Mouse (Mus musculus) embryo, embryonic 11 days (tissue): ENCODE results near the gene Krtap5-1.
A peak's percentile ranks its signal among the peaks of the same experiment; 100 is the strongest.
"Not testable (repeated sequence)": the region's sequence is repeated elsewhere in the genome, so short reads cannot be mapped to it uniquely, and the experiment has no call there.

Experiments used
- DNase-seq: peaks from one replicate; pipeline ENCODE4 v3.0.0-alpha.2; 2015

The Krtap5-1 gene

DNA sequence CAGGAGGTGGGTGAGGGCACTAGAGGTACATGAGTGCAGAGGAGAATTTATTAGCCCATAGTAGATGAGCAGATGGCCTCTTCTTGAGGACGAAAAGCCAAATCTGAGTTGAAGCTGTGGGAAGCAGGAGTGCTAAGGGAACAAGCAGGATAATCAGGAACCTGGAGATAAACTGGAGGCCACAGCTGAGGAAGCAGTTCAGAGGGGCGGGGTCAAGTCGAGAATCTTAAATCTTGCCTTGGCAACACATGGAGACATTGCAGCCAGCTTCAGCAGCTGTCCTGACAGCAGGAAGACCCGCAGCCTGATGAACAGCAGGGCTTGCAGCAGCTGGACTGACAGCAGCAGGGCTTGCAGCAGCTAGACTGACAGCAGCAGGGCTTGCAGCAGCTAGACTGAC, 810 bp downstream of the Krtap5-1 start:
- DNase-seq, result not testable (repeated sequence)

- no peak for DNase-seq
Observed at GRCm38 (mm10) chr7:142295418-142295817, 1.5 kb downstream of the Krtap5-1 start.

- DNase-seq, result peak; percentile 49
Observed at GRCm38 (mm10) chr7:142293851-142294250, 3.1 kb downstream of the Krtap5-1 start.

GRCm38 (mm10) chr7:142285910-142286612, 10.9 kb downstream of the Krtap5-1 start:
- peak; percentile 22 for DNase-seq

- peak; percentile 77 for DNase-seq
Observed at GRCm38 (mm10) chr7:142285130-142285835, 11.6 kb downstream of the Krtap5-1 start.

- peak; percentile 97 for DNase-seq
Observed at GRCm38 (mm10) chr7:142284615-142285080, 12.3 kb downstream of the Krtap5-1 start.

DNA sequence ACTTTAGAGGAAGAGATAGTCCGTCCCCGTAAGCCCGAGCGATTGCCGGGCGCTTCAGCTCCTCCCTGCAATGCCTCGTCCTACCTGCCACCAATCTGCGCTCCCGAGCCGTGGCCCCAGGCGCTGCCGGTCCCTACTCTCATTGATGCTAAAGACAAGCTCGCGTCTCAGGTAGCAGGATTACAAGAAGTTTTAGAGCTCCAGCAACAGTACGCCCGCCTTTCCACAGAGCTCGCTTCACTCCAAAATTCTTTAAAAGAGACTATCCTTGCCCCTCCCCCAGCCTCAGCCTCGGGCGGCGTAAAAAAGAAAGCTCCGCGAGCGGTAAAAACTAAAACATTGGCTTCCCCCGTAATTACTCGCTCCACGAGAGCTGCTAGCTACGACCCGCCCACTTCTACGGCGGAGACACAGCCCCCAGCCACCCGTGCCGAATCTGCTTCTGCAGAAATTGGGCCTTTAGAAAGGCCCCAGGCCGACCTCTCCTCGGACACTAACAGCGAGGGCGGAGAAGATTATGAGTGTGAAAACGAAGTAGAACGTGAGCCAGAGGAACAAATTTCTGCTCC, 12.8 kb downstream of the Krtap5-1 start:
- peak; percentile 85 for DNase-seq

GRCm38 (mm10) chr7:142282847-142283246, 14.1 kb downstream of the Krtap5-1 start:
- not testable (repeated sequence) for DNase-seq

DNA sequence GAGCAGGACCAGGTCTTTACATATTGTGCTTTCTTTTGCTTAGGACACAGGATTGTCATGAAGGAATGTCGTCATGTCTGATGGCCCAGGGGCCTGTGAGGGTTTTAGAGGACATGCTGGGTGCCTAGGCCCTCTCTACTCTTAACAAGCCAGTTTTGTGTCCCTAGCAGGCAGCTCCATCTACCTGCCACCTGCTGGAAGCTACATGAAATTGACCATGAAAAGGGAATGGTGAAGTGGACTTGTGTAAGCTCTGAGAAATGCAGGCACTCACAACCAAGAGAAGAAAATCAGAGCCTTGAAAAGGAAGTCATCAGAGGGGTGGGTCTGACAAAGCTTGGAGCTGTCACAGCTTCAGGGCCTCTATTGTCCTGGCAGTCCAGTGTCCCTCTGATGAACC, 17.6 kb downstream of the Krtap5-1 start:
- DNase-seq, result not testable (repeated sequence)

- DNase-seq, result peak; percentile 73
Observed at GRCm38 (mm10) chr7:142278183-142278582, 18.7 kb downstream of the Krtap5-1 start.

- DNase-seq, result not testable (repeated sequence)
Observed at GRCm38 (mm10) chr7:142274263-142274662, 22.7 kb downstream of the Krtap5-1 start, which contains the start of gene Gm4559. Gene Gm4559, minus strand, starts transcription at chr7:142274363.

- DNase-seq, result not testable (repeated sequence)
Observed at GRCm38 (mm10) chr7:142258254-142258653, 38.7 kb downstream of the Krtap5-1 start, which contains the start of gene Gm2431. Gene Gm2431, minus strand, starts transcription at chr7:142258354.

GRCm38 (mm10) chr7:142255517-142255916, 41.4 kb downstream of the Krtap5-1 start:
- peak; percentile 54 for DNase-seq

- peak; percentile 65 for DNase-seq
Observed at GRCm38 (mm10) chr7:142249824-142250223, 47.1 kb downstream of the Krtap5-1 start.
